Mouse (Mus musculus): ENCODE data around the gene Kif14. TPM values are rescaled to one million over a fixed set of nuclear protein-coding genes. Genes with fewer than 3 reads are reported as not detected.

The Kif14 gene
- total RNA-seq (2023) = 0.94 TPM

GRCm38 (mm10) chr1:136466143-136466811 is at the start of gene Kif14:
Gene Kif14, plus strand, starts transcription at chr1:136466343.

Other genes starting within 250 kb of the Kif14 start
- gene Inava, start 232.1 kb upstream of the Kif14 start, total RNA-seq (2023) = not detected
- not detected for gene Gpr25, start 205.5 kb upstream of the Kif14 start, total RNA-seq (2023)
- gene Camsap2, start 120.2 kb upstream of the Kif14 start, total RNA-seq (2023) = 44.4 TPM
- 13.2 TPM for gene Ddx59, start 51.1 kb upstream of the Kif14 start, total RNA-seq (2023)
- gene Zfp281, start 158.6 kb downstream of the Kif14 start, total RNA-seq (2023) = 77.0 TPM

Measured in CD4-positive naive resting alpha-beta T cell, adult 76 days (primary cell).